Mouse (Mus musculus) embryo, embryonic 10 days (tissue): ENCODE data around the gene Slc27a3.
"Not testable (repeated sequence)": the region's sequence is repeated elsewhere in the genome, so short reads cannot be mapped to it uniquely, and the experiment has no call there.

Source experiments
- DNase-seq: peaks from one replicate; pipeline ENCODE4 v3.0.0-alpha.2; 2015; ENCODE audit warnings: low spot score

Slc27a3 gene

DNA sequence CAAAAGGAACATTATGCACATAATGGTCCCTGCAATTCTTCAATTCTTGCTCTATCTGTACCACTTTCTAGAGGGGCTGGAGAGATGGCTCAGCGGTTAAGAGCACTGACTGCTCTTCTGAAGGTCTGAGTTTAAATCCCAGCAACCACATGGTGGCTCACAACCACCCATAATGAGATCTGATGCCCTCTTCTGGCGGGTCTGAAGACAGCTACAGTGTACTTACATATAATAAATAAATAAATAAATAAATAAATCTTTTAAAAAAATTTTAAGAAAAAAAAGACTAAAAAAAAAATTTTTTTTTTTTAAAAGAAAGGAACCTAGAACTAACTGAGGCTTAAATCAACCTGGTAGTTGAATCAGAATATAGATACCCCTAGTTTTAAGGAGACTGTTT is 46.9 kb downstream of the Slc27a3 start:
- DNase-seq = not testable (repeated sequence)

DNA sequence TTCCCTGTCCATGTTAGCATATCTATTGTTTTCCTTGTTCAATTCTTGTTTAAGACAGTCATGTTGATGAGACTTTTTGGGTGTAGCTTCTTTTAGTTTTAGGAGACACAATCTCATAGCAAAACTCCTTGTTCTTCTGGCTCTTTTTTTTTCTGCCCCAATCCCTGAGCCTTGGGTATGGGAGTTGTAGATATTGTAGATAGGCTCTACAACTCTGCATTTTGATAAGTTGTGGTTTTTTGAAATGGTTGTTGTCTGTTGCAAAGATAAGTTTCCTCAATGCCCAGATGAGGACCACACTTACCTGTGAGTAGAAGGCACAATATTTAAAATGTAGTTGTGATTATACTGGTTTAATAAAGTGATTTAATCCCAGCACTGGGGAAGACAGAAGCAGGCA is 49.6 kb downstream of the Slc27a3 start:
- DNase-seq = no peak

DNA sequence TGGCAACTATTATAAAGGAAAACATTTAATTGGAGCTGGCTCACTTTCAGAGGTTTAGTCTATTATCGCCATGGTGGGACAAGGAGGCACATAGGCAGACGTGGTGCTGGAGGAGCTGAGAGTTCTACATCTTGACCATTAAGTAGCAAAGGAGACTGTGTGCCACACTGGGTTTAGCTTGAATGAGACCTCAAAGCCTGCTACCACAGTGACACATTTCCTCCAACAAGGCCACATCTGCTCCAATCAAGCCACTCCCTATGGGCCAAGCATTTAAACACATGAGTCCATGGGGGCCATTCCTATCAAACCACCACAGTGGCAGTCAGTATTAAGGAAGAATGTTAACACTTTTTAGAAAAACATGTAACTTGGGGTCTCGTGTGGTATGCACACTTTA is 51.5 kb downstream of the Slc27a3 start:
- DNase-seq = no peak

DNA sequence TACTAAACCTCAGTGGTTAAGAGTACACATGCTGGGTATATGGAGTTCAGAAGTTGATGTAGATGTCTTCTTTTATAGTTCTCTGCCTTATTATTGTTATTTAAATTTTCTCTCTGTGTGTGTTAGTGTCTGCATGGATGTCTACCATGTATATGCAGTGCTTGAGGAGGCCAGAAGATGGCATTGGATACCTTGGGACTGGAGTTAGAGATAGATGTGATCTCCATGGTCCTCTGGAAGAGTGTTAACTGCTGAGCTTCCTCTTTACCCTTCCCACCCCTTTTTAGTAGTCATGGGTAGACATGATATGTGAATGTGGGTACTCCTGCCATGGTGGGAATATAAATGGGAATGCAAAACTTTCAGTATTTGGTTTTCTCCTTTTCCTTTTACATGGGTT is 54.2 kb downstream of the Slc27a3 start:
- no peak for DNase-seq
